Mouse (Mus musculus): ENCODE data around the gene Trak2. TPM values are rescaled to one million over a fixed set of nuclear protein-coding genes. Genes with fewer than 3 reads are reported as not detected.
"Not testable (repeated sequence)": the region's sequence is repeated elsewhere in the genome, so short reads cannot be mapped to it uniquely, and the experiment has no call there.

The Trak2 gene
- polyA plus RNA-seq, 1 experiment: 87.3 TPM

- 93% methylated on average over 5 of the region's 5 CpGs for WGBS
- TF ChIP-seq CTCF (IDR thresholded peaks at IDR 0.05; ENCODE audit: control insufficient read depth, insufficient read depth, low read length) (no peak), POLR2A (IDR thresholded peaks at IDR 0.05; ENCODE audit: borderline replicate concordance, control insufficient read depth, low read depth, low read length) (no peak)
- no peak overlapping the region for H3K27ac ChIP-seq (ENCODE audit: control insufficient read depth, insufficient read depth, low read depth, low read length, poor library complexity)
- H3K4me3 ChIP-seq (replicated peaks; ENCODE audit: control insufficient read depth, low read depth, low read length): no peak overlapping the region
- H3K4me1 ChIP-seq (ENCODE audit: control insufficient read depth, insufficient read depth, low read length): no peaks in the 10 kb centered on the region
These were observed 46.6 kb downstream of the Trak2 start for GRCm38 (mm10) chr1:58926664-58927063.

- WGBS: 86% methylated on average over 6 of the region's 6 CpGs
- Histone ChIP-seq H3K27ac (ENCODE audit: control insufficient read depth, insufficient read depth, low read depth, low read length, poor library complexity) (no peak overlapping the region), H3K4me3 (replicated peaks; ENCODE audit: control insufficient read depth, low read depth, low read length) (no peak overlapping the region), H3K4me1 (ENCODE audit: control insufficient read depth, insufficient read depth, low read length) (no peaks in the 10 kb centered on the region)
- TF ChIP-seq CTCF (IDR thresholded peaks at IDR 0.05; ENCODE audit: control insufficient read depth, insufficient read depth, low read length) (no peak), POLR2A (IDR thresholded peaks at IDR 0.05; ENCODE audit: borderline replicate concordance, control insufficient read depth, low read depth, low read length) (no peak)
These were observed 55.7 kb downstream of the Trak2 start for GRCm38 (mm10) chr1:58917566-58917965.

GRCm38 (mm10) chr1:58909636-58910272 lies 63.5 kb downstream of the Trak2 start:
- Histone ChIP-seq H3K4me3 (replicated peaks; ENCODE audit: control insufficient read depth, low read depth, low read length) (no peak overlapping the region), H3K4me1 (ENCODE audit: control insufficient read depth, insufficient read depth, low read length) (no peaks in the 10 kb centered on the region), H3K27ac (ENCODE audit: control insufficient read depth, insufficient read depth, low read depth, low read length, poor library complexity) (no peak overlapping the region)
- WGBS: 94% methylated on average over 12 of the region's 12 CpGs
- TF ChIP-seq CTCF (IDR thresholded peaks at IDR 0.05; ENCODE audit: control insufficient read depth, insufficient read depth, low read length): no peak
- TF ChIP-seq POLR2A (IDR thresholded peaks at IDR 0.05; ENCODE audit: borderline replicate concordance, control insufficient read depth, low read depth, low read length): no peak

- whole genome bisulfite sequencing: 94% methylated on average over 9 of the region's 9 CpGs
- no peak for TF ChIP-seq POLR2A (IDR thresholded peaks at IDR 0.05; ENCODE audit: borderline replicate concordance, control insufficient read depth, low read depth, low read length)
- no peak for TF ChIP-seq CTCF (IDR thresholded peaks at IDR 0.05; ENCODE audit: control insufficient read depth, insufficient read depth, low read length)
These were observed 69.5 kb downstream of the Trak2 start for GRCm38 (mm10) chr1:58903681-58904080.

GRCm38 (mm10) chr1:58897561-58897960 lies 75.7 kb downstream of the Trak2 start:
- not testable (repeated sequence) for H3K27ac ChIP-seq (ENCODE audit: control insufficient read depth, insufficient read depth, low read depth, low read length, poor library complexity); H3K4me1 ChIP-seq (ENCODE audit: control insufficient read depth, insufficient read depth, low read length); H3K4me3 ChIP-seq (replicated peaks; ENCODE audit: control insufficient read depth, low read depth, low read length)
- 4% methylated on average over 3 of the region's 3 CpGs for WGBS
- TF ChIP-seq CTCF (IDR thresholded peaks at IDR 0.05; ENCODE audit: control insufficient read depth, insufficient read depth, low read length): peak; percentile 45

More at GRCm38 (mm10) chr1:58903681-58904080, 69.5 kb downstream of the Trak2 start:
- no peak overlapping the region for H3K27ac ChIP-seq (ENCODE audit: control insufficient read depth, insufficient read depth, low read depth, low read length, poor library complexity)
- H3K4me1 ChIP-seq (ENCODE audit: control insufficient read depth, insufficient read depth, low read length): no peaks in the 10 kb centered on the region
- H3K4me3 ChIP-seq (replicated peaks; ENCODE audit: control insufficient read depth, low read depth, low read length): no peak overlapping the region

- not testable (repeated sequence) for H3K4me1 ChIP-seq (ENCODE audit: control insufficient read depth, insufficient read depth, low read length); H3K4me3 ChIP-seq (replicated peaks; ENCODE audit: control insufficient read depth, low read depth, low read length); H3K27ac ChIP-seq (ENCODE audit: control insufficient read depth, insufficient read depth, low read depth, low read length, poor library complexity)
- WGBS: 69% methylated on average over 8 of the region's 8 CpGs
These were observed 80.8 kb downstream of the Trak2 start for GRCm38 (mm10) chr1:58892386-58892785.

GRCm38 (mm10) chr1:58891481-58892170 lies 81.6 kb downstream of the Trak2 start:
- 84% methylated on average over 2 of the region's 2 CpGs for WGBS
- not testable (repeated sequence) for H3K27ac ChIP-seq (ENCODE audit: control insufficient read depth, insufficient read depth, low read depth, low read length, poor library complexity); H3K4me3 ChIP-seq (replicated peaks; ENCODE audit: control insufficient read depth, low read depth, low read length); H3K4me1 ChIP-seq (ENCODE audit: control insufficient read depth, insufficient read depth, low read length)

- not testable (repeated sequence) for H3K4me1 ChIP-seq (ENCODE audit: control insufficient read depth, insufficient read depth, low read length); H3K27ac ChIP-seq (ENCODE audit: control insufficient read depth, insufficient read depth, low read depth, low read length, poor library complexity); H3K4me3 ChIP-seq (replicated peaks; ENCODE audit: control insufficient read depth, low read depth, low read length)
- WGBS: 85% methylated on average over 4 of the region's 5 CpGs
These were observed 82.4 kb downstream of the Trak2 start for GRCm38 (mm10) chr1:58890697-58891290.

Measured in bone marrow, adult 2 months (tissue).